Mouse (Mus musculus) ovary, postnatal 36 days (tissue): ENCODE measurements around the gene Speg.

Experiments
- DNase-seq: peaks from one replicate; pipeline ENCODE4 v3.0.0; 2022; ENCODE audit warnings: low spot score, mixed read lengths

Speg gene

DNA sequence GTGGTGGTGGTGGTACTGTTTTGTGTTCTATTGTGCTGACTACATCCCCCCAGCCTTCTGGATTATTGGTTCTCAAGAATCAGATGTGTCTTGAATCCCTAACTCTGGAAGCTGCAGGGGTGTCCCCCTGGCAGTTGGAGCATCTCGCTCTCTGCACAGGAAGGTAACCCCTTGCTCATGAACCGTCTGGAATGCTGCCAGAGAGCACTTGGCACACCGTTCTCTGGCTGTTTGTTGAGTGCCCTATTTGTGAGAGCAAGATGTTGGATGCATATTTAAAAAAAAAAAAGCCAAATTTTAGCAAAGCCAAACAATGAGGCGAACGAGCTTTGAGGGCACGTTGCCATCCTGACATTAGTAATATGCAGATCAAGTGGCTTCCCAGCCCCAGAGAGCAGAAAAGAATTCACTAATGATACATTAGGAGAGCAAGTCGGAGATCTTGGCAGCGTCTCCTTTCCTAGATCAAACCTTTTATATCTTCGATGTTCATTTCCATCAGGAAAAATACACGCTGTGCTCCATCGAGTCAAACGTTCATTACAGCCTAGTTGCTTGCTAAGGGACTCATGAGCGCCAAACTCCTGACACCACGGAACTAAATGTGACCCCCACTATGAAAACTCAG, 9.5 kb upstream of the Speg start:
- no peak for DNase-seq

DNA sequence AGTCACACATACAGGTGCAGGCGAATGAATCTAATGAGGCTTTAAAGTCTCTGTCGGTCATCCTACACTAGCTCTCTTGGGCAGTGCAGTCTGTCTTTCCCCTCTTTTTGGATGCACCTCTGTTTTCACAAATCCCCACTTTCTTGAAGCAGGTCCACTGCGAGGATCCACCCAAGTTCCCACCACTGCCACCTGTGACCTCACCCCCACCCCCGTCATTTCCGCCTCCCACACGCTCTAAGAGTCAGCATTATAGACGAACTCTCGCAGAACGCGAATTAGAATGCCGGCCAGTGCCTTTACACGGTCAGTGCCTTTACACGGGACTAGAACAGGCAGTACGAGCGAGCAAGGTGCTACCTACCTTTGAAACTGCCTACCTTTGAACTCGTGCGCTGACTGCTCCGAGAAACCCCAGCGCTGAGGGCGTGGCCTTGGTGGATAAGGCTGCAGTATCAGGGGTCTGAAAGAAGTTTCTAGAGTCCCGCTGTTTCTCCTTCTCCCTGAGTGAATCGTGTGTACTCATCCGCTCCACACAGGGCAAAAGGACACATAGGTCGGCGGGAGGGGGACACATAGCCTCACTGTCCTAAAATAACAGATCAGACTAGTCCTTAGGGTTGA, 5.6 kb upstream of the Speg start:
- DNase-seq = no peak

DNA sequence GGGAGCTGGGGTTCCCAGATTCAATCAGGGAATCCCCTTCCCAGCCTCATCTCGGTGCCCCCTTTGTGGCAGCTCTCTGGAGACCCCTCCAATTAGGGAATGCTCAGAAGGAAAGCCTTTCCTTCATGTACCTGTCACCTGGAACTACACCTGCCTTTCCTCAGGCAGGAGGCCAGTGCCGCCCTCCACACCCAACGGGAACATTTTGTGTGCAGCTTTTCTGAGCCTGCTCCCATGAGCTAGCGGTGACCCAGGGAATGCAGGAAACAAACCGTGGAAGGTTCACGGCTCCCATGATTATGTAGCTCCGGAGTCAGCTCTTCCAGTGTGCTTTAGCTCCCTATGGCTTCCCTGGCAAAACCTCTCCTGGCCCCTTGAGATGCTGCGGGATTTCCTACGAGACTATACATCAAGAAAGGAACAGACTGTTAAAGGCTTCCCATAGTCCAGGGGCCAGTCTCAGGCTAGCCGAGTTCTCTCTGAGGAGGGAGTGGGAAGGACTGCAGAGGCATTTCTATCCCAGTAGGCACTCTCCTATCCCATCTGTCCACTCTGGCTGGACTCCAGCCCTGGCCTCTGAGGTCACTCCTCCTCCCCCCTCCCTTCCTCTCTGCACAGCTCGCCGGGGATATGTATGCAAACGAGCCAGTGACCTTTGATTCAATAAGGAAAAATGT, 5.0 kb upstream of the Speg start:
- peak; percentile 61 for DNase-seq

DNA sequence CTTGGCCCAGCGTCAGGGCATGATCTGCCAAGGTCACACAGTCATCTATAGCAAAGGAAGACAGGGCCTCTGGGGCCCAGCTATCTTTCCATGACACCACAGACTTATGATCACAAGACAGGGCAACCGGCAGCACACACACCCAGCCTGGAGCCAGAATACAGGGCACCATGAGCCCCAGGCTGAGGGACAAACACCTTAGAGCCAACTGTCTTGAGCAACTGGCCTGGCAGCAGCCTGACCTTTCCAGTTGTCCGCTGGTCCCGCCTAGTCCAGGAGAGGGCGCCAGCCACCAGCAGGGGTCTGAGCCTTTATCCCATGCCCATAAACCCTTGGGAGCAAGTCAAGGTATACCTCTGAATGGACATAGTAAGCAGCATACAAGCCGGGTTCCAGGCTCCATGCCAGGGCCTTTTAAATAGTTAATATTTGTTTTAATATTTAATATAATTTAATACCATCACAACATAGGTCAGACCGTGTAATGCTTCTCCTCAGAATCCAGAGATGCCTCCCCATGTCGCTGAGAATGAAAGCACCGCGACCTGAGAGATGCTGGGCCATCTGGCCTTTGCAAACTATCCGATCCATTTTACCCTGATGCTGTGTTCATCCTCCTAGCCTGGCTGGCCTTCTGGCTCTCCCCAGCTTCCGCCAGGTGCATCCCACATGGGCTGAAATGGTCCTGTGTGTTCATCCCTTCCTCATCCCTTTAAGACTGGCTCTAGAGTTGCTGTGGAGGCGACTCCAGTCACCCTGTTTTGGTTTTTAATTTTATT, 3.6 kb upstream of the Speg start:
- peak; percentile 66 for DNase-seq

DNA sequence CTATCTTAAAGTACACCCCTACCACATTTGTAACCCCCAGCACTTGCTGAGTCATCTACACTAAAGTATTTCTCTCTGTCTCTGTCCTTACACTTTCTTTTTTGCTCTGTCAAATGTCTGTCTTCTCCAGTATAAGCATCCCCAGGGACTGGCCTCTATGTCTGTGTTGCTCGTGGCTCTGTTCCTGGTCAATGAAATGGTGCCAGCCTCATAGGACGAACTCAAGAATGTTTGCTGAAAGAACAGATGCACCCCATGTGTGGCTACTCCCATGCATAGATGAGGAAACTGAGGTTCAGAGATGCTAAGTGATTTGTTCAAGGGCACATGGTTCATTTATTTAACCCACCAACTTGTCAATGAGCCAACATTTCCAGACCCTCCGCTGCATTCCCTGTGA, 2.6 kb upstream of the Speg start:
- DNase-seq = no peak

DNA sequence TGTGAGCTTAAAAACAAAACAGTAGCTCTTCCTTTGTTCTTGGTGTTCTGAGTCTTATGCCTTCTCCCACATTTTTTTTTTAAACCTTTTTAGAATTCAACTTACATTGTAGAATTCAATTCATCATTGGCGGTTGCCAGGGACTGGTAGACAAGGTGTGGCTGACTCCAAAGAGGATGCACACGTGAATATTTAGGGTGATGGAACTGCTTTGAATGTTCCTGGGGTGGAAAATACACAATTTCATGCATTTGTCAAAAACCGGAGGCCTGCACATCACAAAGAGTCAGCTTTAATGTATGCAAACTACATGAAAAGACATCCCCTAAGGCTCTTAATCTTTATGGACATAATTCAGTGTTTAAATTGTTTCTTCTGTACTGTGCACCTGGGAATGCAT, 1.8 kb upstream of the Speg start:
- no peak for DNase-seq

DNA sequence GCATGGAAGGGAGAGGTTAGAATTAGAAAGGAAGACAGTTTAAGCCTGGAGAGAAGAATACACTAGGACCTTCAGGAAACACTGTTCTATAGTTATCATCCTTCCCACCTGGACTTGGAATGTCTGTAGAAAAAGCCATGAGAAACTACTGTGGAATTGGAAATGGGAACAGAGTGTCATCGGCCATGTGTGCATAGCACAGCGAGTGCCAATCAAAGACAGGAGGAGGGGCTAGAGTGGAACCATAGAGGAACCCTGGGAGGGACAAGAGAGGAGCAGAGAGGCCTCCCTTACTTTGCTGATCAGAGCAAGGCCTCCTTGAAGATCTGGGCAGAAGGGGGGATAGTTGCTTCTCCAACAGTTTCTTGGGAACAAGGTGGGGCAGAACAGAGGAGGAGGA, 4.1 kb downstream of the Speg start:
- no peak for DNase-seq

DNA sequence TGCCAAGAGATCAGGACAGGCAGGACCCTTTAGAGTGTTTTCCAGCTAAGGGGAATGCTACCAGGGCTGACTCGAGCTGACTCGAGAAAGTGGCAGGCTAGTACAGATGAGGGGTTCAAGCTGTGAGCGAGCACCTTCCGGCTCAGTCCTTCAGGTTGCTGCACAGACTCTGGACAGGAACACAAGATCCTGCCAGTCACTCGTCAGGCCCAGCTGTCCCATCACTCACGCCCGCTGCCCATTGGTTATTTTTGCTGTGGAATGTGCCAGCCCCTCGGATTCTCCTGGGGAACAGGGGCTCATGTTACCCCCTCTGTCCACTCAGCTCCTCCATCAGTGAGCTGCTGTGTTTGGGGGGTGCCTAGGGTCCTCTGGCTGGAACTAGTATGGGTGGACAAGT, 4.8 kb downstream of the Speg start:
- no peak for DNase-seq

DNA sequence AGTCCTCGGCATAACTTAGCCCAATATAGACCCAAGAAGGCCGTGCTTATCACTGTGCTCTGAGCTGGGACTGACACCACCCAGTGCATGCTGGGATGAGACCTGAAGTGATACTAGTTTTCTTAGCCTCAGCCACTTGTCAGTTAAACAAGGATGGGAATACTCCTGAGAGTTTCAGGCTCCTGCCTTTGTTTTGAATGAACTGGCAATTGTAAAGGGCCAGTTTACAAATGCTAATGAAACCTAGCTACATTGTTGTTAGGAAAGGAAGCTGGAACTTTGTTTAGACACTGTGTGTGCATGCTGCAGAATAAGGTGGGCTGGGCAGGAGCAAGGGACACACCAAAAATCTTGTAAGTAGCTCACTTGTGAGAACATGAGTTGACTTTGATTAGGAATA, 5.9 kb downstream of the Speg start:
- DNase-seq = no peak

DNA sequence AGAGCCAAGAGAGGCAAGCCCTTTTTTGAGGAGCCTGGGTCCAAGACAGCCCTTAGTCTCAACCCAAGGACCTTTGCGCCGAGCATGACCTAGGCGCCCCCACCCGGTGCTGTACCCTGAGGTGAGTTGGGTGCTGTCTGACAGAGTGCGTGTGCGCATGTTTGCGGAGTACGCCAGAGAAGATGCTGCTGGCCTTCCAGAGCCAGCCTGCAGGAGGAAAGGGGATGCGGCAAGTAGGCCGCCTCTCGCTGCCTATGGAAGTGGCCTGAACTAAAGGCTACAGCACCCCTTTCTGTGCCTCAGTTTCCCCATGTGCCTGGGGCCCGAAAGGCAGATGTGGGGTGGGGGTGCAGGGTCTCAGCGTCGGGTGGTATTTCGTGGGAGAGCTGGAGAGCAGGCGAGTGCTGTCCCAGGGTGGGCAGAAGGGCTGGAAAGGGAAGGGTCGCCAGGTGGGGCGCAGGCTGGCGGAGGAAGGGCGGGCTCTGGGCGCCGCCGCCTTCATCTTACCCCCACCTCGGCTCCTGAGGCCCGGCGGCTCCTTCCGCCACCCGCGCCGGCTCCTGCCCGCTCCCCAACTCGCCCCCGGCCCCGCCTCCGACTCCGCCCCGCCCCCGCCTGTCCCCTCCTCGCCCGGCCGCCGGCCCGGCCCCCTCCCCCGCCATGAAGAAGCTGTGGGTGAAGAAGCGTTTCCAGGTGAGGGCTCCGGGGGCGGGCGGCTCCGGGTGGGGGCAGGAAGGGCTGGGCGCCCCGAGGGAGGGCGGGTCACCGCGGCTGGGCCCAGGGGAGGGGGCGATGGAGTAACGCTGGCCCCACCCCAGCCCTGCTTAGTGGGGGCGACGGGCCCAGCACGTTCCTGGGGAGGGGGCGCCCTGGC, 6.6 kb downstream of the Speg start:
- peak; percentile 56 for DNase-seq

DNA sequence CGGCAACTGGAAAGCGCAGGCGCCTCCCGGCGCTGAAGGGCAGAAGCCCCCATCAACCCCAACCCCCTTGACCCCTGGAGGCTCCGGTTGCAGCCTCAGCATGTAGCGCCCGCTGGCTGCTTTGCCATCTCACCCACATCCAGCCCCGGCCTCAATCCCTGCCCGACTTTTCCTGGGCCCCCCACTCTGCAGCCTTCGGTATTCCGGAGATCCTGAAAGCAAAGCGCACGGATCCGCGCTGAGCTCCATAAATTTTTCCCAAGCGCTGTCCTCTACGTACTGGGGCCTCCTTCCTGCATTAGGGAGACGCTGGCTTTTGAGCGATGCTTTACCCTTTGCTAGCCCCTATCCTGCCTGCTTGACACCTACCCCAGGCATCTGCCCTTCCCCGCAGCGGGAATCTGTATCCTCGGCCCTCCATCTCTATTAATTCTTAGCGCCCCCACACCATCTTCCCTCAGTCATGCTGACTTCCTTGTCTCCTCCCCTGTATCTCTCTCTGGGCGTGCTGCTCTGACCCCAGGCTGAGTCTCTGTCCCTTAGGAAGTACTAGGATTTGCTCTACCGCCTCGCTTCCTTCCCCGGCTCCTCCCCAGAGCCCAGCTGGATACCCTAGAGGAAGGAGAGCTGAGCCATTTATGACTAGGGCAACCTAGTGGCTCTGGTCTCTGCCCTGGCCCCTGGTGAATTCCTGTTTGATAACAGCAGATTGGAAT, 7.4 kb downstream of the Speg start:
- DNase-seq = no peak

DNA sequence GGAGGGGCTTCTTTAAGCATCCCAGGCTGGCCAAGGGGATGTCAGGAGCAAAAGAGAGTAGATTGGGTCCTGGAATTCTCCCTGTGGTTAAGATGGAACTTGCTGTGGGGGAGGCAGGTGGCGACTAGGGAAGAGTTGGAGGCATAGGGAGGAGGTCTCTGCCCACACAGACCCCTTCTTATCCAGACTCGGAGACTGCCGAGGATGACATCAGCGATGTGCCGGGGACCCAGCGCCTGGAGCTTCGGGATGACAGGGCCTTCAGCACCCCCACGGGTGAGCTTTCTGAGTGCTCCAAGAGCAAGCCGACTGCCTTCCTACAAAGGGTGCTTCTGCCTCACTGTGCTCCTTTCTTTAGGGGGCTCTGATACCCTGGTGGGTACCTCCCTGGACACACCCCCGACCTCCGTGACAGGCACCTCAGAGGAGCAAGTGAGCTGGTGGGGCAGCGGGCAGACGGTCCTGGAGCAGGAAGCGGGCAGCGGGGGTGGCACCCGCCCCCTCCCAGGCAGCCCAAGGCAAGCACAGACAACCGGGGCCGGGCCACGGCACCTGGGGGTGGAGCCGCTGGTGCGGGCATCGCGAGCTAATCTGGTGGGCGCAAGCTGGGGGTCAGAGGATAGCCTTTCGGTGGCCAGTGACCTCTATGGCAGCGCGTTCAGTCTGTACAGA, 9.5 kb downstream of the Speg start:
- DNase-seq = no peak

DNA sequence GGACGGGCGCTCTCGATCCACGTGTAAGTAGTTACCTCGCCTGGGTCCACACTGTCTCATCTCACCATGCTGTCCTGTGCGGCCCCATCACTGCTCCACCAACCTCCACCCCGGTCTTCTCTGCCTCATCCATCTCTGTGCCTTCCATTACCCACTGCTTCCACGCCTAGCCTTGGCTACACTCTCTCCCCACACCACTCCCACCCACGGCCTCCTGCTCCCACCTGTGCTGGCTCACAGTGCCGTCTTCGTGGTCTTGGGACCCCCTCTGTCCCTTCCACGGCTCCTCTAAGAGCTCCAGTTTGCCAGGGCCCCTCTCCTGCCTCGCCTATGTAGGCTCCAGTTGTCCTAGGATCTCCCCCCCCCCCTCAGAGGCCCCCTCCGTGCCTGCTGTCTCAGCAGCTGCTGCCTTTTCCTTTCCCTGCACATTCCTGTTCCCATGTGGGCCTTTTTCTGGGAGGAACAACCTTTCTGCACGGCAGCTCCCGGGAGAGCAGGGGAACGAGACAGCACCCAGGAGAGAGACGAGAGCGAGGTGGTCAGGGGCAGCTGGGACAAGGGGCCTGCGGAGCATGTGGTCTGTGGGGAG, 10.1 kb downstream of the Speg start:
- no peak for DNase-seq

DNA sequence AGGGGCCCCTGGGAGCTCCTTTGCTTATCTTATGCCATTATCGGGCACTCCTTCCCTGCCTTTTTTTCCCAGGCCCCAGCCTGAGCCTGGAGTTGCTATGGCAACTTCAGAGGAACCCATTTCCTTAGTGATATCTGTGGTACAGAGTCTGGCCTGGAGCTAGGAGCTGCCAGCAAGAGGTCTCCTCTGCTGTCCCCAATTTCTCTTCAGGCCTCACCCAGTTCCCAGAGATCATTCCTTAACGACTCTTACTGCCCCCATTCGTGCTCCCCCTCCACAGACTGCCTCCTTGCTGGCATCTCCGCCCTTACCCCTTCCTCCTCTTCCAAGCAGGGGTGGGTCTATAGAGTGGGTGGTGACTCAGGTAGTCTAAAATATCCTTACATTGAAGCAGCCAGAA, 11.1 kb downstream of the Speg start:
- no peak for DNase-seq

DNA sequence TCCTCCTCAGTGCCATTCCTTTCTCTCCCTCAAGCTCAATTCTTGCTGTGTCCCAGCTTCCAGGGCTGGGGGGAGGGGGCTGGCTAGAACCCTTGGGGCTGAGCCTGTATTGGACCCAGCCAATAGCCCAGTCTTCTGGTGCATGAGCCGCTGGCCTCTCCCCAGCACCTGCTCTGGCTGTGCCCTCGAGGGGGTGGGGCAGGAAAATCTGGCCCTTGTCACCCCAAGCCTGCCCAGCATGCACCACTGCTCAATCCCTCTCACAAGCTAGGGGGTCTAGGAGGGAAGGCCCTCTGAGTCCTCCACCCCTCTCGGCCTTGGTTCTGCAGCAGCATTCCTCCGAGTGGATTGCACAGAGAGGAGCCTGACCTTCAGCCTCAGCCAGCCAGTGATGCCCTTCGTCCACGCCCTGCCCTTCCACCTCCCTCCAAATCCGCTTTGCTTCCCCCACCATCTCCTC, 12.4 kb downstream of the Speg start:
- no peak for DNase-seq

DNA sequence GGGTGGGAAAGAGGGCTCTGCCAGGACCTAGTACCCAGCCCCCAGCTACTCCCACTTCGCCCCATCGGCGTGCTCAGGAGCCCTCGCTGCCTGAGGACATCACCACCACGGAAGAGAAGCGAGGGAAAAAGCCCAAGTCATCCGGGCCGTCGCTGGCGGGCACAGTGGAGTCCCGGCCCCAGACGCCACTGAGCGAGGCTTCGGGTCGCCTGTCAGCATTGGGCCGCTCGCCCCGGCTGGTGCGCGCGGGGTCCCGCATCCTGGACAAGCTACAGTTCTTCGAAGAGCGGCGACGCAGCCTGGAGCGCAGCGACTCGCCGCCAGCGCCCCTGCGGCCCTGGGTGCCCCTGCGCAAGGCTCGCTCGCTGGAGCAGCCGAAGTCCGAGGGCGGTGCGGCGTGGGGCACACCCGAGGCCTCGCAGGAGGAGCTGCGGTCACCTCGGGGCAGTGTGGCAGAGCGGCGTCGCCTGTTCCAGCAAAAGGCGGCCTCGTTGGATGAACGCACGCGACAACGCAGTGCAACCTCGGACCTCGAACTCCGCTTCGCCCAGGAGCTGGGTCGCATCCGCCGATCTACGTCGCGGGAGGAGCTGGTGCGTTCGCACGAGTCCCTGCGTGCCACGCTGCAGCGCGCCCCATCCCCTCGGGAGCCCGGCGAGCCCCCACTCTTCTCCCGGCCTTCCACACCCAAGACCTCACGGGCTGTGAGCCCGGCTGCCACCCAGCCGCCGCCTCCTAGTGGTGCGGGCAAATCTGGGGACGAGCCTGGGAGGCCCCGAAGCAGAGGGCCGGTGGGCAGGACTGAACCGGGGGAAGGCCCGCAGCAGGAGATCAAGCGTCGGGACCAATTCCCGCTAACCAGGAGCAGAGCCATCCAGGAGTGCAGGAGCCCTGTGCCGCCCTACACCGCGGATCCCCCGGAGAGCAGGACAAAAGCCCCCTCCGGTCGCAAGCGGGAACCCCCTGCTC, 13.1 kb downstream of the Speg start:
- DNase-seq = no peak

DNA sequence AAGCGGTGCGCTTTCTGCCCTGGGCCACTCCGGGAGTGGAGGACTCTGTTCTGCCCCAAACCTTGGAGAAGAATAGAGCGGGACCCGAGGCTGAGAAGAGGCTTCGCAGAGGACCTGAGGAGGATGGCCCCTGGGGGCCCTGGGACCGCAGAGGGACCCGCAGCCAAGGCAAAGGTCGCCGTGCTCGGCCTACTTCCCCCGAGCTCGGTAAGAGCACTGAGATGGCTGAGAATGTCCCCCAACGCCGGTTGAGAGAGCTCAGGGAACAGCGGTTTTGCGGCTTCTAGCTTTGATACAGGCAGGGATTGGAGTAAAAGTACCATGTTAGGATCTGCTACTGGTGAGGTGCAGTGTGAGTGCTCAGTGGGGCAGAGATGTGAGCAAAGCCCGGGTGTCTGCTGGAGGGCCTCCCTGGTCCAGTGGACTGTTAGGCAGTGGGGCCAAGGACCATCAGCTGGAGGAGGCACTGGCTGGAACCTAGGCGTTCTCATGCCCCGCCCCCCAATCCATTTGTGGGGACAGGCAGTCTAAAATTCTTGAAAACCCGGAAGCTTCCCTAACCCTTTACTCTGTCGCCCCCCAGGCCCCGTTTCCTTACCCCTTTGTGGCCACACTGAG, 13.9 kb downstream of the Speg start:
- DNase-seq = no peak

DNA sequence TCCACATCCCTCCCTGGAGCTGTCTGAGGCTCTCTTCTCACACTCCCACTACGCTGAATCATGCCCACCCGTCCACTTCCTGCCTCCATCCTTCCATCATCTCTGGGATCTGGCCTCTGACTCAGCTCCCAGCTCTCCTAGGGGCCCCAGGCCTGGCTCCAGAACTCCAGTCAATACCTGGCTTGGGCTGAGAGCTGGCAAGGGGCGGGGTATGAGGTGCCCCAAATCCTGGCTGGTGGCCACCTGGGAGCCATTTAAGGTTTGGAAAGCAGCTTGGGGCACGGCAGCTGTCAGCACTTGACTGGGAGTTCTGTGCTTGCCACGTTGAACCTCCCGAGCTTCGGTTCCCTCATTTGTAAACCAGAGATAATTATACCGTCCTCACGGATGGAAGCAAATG, 18.0 kb downstream of the Speg start:
- DNase-seq = no peak

DNA sequence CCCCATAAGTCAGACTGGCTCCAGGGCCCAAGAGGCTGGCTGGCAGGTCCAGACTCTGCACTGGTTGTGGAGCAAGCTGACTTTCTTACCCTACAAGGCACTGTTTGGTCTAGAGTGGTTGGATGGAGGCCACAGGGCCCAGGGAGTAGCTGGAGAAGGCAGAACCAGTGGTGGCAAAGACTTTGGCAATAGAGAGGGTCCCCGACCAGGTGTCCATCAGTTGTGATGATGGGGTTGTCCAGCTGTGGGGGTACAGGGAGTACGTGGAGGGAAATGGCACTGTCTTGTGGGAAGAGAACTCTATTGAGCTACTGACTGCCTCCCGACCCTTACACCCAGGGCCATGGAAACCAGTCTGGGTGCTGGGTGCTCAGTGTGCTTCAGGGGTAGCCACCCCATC, 18.7 kb downstream of the Speg start:
- no peak for DNase-seq
